Mouse (Mus musculus): ENCODE data around the gene Slc35e4.
"Not testable (repeated sequence)": the region's sequence is repeated elsewhere in the genome, so short reads cannot be mapped to it uniquely, and the experiment has no call there.

Slc35e4 gene

GRCm38 (mm10) chr11:3914109-3914840 is at the start of gene Slc35e4:
Gene Slc35e4, minus strand, starts transcription at chr11:3914664.
- peak; percentile 77 for DNase-seq (ENCODE audit: low spot score)

- DNase-seq (ENCODE audit: low spot score), result peak; percentile 67
Measured at GRCm38 (mm10) chr11:3963610-3964415, 49.3 kb upstream of the Slc35e4 start, which contains the start of gene Pes1. Gene Pes1, plus strand, starts transcription at chr11:3963975.

- no peak for DNase-seq (ENCODE audit: low spot score)
Measured at GRCm38 (mm10) chr11:3963155-3963554, 48.7 kb upstream of the Slc35e4 start.

GRCm38 (mm10) chr11:3961761-3962160 is 47.3 kb upstream of the Slc35e4 start:
- DNase-seq (ENCODE audit: low spot score), result no peak

- no peak for DNase-seq (ENCODE audit: low spot score)
Measured at GRCm38 (mm10) chr11:3960901-3961300, 46.4 kb upstream of the Slc35e4 start.

GRCm38 (mm10) chr11:3955371-3955770 is 40.9 kb upstream of the Slc35e4 start:
- not testable (repeated sequence) for DNase-seq (ENCODE audit: low spot score)

GRCm38 (mm10) chr11:3954876-3955275 is 40.4 kb upstream of the Slc35e4 start:
- not testable (repeated sequence) for DNase-seq (ENCODE audit: low spot score)

GRCm38 (mm10) chr11:3946386-3946785 is 31.9 kb upstream of the Slc35e4 start:
- no peak for DNase-seq (ENCODE audit: low spot score)

- DNase-seq (ENCODE audit: low spot score), result no peak
Measured at GRCm38 (mm10) chr11:3941371-3941770, 26.9 kb upstream of the Slc35e4 start.

- no peak for DNase-seq (ENCODE audit: low spot score)
Measured at GRCm38 (mm10) chr11:3937321-3937874, 22.9 kb upstream of the Slc35e4 start.

- no peak for DNase-seq (ENCODE audit: low spot score)
Measured at GRCm38 (mm10) chr11:3936318-3936717, 21.9 kb upstream of the Slc35e4 start.

- no peak for DNase-seq (ENCODE audit: low spot score)
Measured at GRCm38 (mm10) chr11:3935135-3935534, 20.7 kb upstream of the Slc35e4 start.

GRCm38 (mm10) chr11:3933756-3934285 is 19.4 kb upstream of the Slc35e4 start:
- no peak for DNase-seq (ENCODE audit: low spot score)

GRCm38 (mm10) chr11:3931511-3932211 is 17.2 kb upstream of the Slc35e4 start, which contains the start of gene Tcn2:
Gene Tcn2, minus strand, starts transcription at chr11:3932159.
- peak; percentile 68 for DNase-seq (ENCODE audit: low spot score)

- DNase-seq (ENCODE audit: low spot score), result no peak
Measured at GRCm38 (mm10) chr11:3930931-3931330, 16.5 kb upstream of the Slc35e4 start.

- DNase-seq (ENCODE audit: low spot score), result no peak
Measured at GRCm38 (mm10) chr11:3930019-3930418, 15.6 kb upstream of the Slc35e4 start.

GRCm38 (mm10) chr11:3925916-3926315 is 11.5 kb upstream of the Slc35e4 start:
- DNase-seq (ENCODE audit: low spot score), result no peak

GRCm38 (mm10) chr11:3922731-3923130 is 8.3 kb upstream of the Slc35e4 start:
- no peak for DNase-seq (ENCODE audit: low spot score)

GRCm38 (mm10) chr11:3922115-3922514 is 7.7 kb upstream of the Slc35e4 start:
- DNase-seq (ENCODE audit: low spot score), result no peak

- no peak for DNase-seq (ENCODE audit: low spot score)
Measured at GRCm38 (mm10) chr11:3921281-3921850, 6.9 kb upstream of the Slc35e4 start.

GRCm38 (mm10) chr11:3920476-3920875 is 6.0 kb upstream of the Slc35e4 start:
- no peak for DNase-seq (ENCODE audit: low spot score)
